Mouse (Mus musculus) ovary, adult 18-20 months (tissue): ENCODE results near the gene Psmg4.
A peak's percentile ranks its signal among the peaks of the same experiment; 100 is the strongest.

Experiments
- DNase-seq: peaks from one replicate; pipeline ENCODE4 v3.0.0; 2022; ENCODE audit warnings: low spot score, mixed read lengths

Psmg4 gene

DNA sequence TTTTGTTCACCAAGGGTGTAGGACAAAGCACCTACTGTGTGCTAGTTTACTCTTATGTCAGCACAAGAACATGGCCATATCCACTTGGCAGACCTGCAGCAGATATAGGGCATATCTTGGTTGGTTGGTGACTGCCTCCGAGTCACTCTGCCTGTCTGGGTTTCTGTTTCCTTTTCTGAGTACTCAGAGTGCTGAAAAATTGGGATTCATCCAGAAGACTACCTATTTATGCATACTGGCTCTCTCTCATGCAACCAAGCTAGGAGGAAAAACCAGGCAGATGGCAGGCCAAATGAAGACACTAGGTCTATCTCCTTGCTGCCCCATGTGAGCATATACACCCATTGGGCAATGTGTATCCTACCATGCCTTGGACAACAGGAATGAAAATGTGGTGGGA is 32.9 kb downstream of the Psmg4 start:
- no peak for DNase-seq

DNA sequence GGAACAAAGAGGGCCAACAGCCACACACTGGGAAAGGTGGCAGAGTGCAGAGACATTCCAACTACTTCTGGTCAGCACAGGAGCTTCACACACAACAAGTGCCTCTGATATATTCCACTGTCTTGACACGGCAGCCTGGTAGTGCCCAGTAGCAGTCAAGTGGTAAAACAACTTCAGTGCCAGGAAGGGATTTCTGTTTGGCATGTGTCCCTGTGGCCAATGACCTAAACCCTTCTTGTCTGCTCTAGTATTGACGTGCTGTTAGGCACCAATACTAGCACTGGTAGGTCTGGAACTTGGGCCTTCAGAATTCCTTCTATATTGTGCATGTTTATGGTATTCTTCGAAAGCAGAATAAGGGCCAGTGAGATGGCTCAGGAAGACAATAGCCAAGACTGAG is 42.5 kb downstream of the Psmg4 start:
- no peak for DNase-seq

DNA sequence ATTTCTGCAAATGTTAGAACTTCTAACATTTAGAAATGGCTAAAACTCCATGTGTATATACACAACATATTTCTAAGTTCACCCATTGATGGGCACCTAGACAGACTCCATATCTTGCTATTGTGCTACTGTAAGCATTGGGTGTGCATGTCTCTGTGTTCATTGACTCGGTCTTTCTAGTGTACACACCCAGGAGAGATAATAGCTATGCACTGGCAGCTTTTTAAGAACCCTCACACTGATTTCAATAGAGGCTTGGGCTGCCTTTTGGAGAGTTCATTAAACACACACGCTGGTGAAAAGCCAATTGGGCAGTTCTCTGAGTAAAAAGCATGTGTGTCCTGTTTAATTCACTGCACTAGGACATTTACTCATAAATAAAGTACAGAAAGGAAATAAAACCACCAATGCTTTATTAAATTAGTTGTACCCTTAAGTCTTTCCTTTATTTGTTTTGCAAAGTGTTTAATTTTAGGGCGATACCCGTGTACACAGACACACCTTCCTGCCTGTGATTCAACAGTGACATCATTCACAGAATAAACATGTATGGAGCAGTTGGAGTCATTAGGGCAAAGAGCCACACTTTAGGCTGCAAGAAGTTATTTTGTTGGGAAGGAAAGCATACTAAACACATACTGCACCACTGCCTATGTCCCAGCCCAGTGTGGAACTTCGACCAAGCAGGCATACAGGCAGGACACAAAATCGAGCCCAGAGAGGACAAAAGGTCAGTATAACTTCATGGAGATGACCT is 45.1 kb downstream of the Psmg4 start:
- no peak for DNase-seq

DNA sequence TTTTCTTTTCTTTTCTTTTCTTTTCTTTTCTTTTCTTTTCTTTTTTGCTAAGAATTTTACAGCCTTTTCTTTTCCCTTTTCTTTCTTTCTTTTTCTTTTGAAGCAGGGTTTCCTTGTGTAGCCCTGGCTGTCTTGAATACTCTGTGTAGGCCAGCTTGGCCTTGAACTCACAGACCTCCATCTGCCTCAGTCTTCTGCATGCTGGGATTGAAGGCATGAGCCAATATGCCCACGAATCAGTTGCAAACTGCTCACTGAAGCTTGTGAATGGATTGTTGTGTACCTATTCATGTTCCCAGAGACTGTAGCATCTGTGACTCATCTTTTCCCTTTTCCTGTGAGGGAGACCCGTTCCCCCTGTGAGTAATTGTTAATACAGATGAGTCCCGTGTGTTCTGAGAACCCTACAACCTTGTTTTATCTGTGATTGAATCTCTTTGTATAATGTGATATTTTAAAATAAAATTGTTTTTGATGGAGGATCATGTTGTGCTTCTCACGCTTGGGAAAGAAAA is 48.6 kb downstream of the Psmg4 start:
- DNase-seq, result no peak

DNA sequence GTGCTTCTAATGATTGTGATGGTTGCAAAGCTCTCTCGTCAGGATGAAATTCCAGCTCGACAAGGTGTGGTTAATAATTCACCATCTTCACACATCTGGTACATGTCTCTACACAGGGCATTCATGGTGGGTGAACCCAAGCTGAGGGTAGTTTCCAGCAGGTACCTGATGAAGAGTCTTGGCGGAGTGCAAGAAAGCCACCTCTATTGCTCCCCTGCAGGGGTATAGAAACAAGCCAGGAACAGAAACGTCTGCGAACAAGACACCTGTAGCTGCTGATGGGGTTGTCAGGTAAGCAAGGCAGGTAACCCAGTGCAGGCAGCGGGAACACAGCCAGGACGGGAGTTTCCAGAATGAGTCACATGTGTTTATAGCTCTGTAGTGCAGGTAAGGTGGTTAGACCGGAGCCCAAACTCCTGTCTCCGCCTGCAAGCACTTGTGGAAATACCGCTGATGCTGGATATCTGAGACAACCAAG is 50.0 kb downstream of the Psmg4 start:
- DNase-seq, result no peak

DNA sequence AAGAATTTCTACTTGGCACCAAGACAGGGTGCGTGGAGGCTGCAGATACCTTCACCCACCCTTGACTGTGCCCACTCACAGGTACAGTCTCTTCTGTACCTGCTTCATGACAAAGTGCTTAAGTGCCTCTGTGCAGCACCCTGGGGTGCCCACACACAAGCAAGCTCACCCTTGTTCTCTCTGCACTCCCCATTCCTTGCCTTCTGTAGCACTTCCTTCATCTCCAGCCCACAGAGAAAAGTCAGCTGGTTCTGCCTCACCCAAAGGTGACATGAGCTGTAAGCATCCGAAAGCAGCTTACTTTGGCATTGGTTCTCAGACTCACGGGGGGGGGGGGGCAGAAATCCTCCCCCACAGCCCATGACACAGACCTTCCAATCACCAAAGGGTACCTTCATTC is 52.1 kb downstream of the Psmg4 start:
- no peak for DNase-seq

DNA sequence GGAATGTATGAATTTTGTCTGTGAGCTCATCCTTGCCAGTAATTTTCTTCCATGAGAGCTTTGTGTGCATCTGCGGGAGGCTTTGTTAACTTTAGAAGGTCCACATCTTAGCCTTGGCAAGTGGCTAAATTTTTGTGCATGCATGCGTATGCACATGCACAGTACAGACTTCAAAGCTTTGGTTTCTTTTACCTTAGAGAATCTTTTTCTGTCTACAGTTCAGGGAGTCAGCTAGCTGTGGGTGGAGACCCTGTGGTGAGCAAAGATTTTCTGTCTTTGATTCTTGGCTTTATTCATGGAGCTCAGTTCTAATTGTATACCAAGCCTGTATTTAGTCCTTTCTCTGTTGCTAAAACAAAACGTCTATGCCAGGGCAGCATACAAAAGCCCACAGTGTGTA is 56.0 kb downstream of the Psmg4 start:
- DNase-seq, result no peak

DNA sequence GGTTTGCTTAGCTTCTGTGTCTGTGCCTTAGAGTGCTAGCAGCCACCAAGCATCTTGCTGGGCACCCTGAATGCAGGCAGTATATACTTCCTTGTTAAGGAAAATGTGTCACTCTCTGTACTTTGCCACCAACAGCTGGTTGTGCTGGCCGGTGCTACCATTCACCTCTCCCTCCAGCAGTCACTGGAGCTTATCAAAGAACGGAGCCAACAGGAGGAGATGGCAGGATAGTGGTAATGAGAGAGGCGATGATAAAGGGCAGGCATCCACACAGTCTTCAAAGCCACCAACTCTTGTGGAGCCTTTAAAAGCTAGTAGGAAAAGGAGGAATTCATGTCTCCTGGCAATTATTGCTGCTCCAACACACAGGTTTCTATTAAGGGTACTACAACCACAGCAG is 57.0 kb downstream of the Psmg4 start:
- DNase-seq, result no peak

DNA sequence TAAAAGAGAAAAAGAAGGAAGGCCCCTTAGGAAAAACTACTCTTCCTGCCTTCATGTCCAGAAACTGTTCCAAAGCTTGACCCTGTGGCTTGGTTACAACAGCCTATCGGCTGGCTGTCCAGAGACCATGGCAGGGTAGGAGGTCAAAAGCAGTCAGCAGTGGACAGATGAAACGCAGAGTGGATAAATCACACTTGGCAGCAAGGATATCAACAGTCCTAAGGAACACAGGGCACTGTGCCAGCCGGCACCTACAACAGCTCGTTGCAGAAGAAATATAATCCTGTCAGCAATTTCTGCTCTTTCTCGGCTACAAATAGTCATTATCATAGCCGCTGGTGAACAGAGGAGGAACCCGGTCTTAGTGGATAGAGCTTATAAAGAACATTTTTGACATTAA is 60.2 kb downstream of the Psmg4 start:
- DNase-seq, result peak; percentile 49

DNA sequence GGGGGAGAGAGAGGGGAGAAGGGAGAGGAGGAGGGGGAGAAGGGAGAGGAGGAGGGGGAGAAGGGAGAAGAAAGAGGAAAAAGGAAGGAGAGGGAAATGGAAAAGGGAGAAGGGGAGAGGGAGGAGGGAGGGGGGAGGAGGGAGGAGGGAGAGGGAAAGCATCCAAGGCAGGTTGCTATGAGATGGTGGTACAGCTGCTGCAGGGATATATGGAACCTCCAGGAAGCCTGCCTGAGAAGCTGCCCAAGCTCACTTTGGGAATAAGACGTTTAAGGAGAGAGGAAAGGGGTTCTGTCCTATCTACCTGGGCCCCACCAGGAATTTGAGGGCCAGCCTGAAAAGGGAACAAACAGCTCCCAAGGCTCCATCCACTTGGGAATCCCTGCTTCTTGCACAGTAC is 64.2 kb downstream of the Psmg4 start:
- DNase-seq, result no peak
